In the genomic region with DNA sequence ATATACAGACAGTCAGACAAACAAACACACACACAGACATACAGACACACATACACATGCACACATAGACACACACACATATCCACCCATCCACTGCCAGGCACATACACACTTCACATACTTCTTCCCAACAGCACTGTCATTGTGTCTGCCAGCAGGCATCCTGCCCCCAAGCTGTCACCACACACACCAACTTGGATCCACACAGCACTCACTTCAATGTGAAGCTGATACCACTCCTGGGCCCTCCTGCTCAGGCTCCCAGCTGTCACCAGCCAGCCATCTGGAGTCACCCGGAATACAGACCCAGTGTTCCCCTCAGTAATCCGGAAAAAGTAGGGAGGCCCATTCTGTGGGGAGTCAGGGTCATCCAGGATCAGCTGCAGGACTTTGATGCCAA, we compare ENCODE assay signal across 18 mouse cellular contexts.
A peak's percentile ranks its signal among the peaks of the same experiment; 100 is the strongest.
DNase-seq lines count a peak whose midpoint lies in the region; ATAC-seq and TF ChIP-seq lines count a peak whose summit lies in the region.
"Had no signal": no experiment of that assay in that cellular context is flagged by ENCODE, and none has a peak within 500 bp of the region (broad histone marks: within the 10 kb centered on the region; RNA-seq: fewer than 3 reads in every experiment).

No protein-coding gene starts in this region.

- no peak for TF ChIP-seq POLR2A in brain, embryonic 14.5 days (IDR thresholded peaks at IDR 0.05; ENCODE audit: borderline replicate concordance, extremely low read depth, insufficient read depth, insufficient read length, poor library complexity, severe bottlenecking)

- DNase-seq in forebrain, embryonic 14.5 days (ENCODE audit: low spot score): peak; percentile 59
- DNase-seq in forebrain, embryonic 11.5 days (ENCODE audit: low spot score): no peak
- peak; percentile 49 for DNase-seq in layer of hippocampus, adult 9-11 months
- DNase-seq in layer of hippocampus, postnatal 25 days (ENCODE audit: extremely low spot score in 1 of 2, low spot score in 1 of 2): no peak
- DNase-seq in brain, embryonic 14.5 days (ENCODE audit: low read depth): peak; percentile 77
- DNase-seq in forebrain, postnatal 0 days: peak; percentile 25
- no peak for DNase-seq in testis, postnatal 10 days (ENCODE audit: low spot score)
- DNase-seq: gastrocnemius, postnatal 10 days; kidney, adult 2 months; kidney, postnatal 25 days; lung, adult 2 months; lung, postnatal 4 days; midbrain, embryonic 14.5 days; thymus, adult 18-20 months had no signal

- ATAC-seq in forebrain, embryonic 14.5 days: peak; percentile 68; the same call in 1 of the 2 replicates
- no peak for ATAC-seq in forebrain, embryonic 11.5 days (replicated peaks; ENCODE audit: low FRiP score)
- peak; percentile 82 for ATAC-seq in forebrain, postnatal 0 days
- ATAC-seq: hindbrain, embryonic 16.5 days had no signal

- no peak overlapping the region for H3K9ac ChIP-seq in forebrain, embryonic 14.5 days (ENCODE audit: low read length)
- H3K9ac ChIP-seq in forebrain, embryonic 11.5 days (ENCODE audit: low read length): no peak overlapping the region
- no peak overlapping the region for H3K9ac ChIP-seq in forebrain, postnatal 0 days
- H3K9ac ChIP-seq: embryonic facial prominence, embryonic 13.5 days; limb, embryonic 15.5 days had no signal

- no peaks in the 10 kb centered on the region for H3K36me3 ChIP-seq in forebrain, embryonic 14.5 days (ENCODE audit: control insufficient read depth, insufficient read depth, low read length)
- no peaks in the 10 kb centered on the region for H3K36me3 ChIP-seq in forebrain, embryonic 11.5 days (ENCODE audit: control insufficient read depth, insufficient read depth, low read length)
- H3K36me3 ChIP-seq in forebrain, postnatal 0 days (ENCODE audit: insufficient read depth): no peaks in the 10 kb centered on the region
- H3K36me3 ChIP-seq: embryonic facial prominence, embryonic 13.5 days; G1E; limb, embryonic 15.5 days had no signal

- H3K27me3 ChIP-seq in forebrain, embryonic 14.5 days (replicated peaks; ENCODE audit: control insufficient read depth, insufficient read depth, low read length): no peaks in the 10 kb centered on the region
- no peaks in the 10 kb centered on the region for H3K27me3 ChIP-seq in forebrain, embryonic 11.5 days (ENCODE audit: control insufficient read depth, insufficient read depth, low read length)
- H3K27me3 ChIP-seq in forebrain, postnatal 0 days (ENCODE audit: insufficient read depth, low read length): no peaks in the 10 kb centered on the region
- H3K27me3 ChIP-seq: embryonic facial prominence, embryonic 13.5 days; limb, embryonic 15.5 days had no signal

- no peaks in the 10 kb centered on the region for H3K9me3 ChIP-seq in forebrain, embryonic 14.5 days (replicated peaks; ENCODE audit: control insufficient read depth, low read length)
- H3K9me3 ChIP-seq in forebrain, embryonic 11.5 days (ENCODE audit: control insufficient read depth, low read length): no peaks in the 10 kb centered on the region
- no peaks in the 10 kb centered on the region for H3K9me3 ChIP-seq in forebrain, postnatal 0 days (ENCODE audit: low read length)
- H3K9me3 ChIP-seq: embryonic facial prominence, embryonic 13.5 days; G1E; limb, embryonic 15.5 days had no signal

- no peak overlapping the region for H3K4me2 ChIP-seq in forebrain, embryonic 14.5 days (ENCODE audit: low read length)
- H3K4me2 ChIP-seq in forebrain, embryonic 11.5 days (ENCODE audit: low read depth, low read length, severe bottlenecking): no peak overlapping the region
- H3K4me2 ChIP-seq in forebrain, postnatal 0 days (ENCODE audit: low read depth): no peak overlapping the region
- H3K4me2 ChIP-seq: embryonic facial prominence, embryonic 13.5 days; limb, embryonic 15.5 days had no signal

- no peaks in the 10 kb centered on the region for H3K4me1 ChIP-seq in forebrain, embryonic 14.5 days (ENCODE audit: control insufficient read depth, insufficient read depth, low read length)
- H3K4me1 ChIP-seq in forebrain, embryonic 11.5 days (replicated peaks; ENCODE audit: control insufficient read depth, insufficient read depth, low read length): no peaks in the 10 kb centered on the region
- H3K4me1 ChIP-seq in forebrain, postnatal 0 days (ENCODE audit: insufficient read depth): no peaks in the 10 kb centered on the region
- H3K4me1 ChIP-seq: embryonic facial prominence, embryonic 13.5 days; limb, embryonic 15.5 days had no signal

- no peak overlapping the region for H3K27ac ChIP-seq in forebrain, embryonic 14.5 days (ENCODE audit: low read depth, low read length)
- H3K27ac ChIP-seq in forebrain, embryonic 11.5 days (ENCODE audit: low read depth, low read length): no peak overlapping the region
- H3K27ac ChIP-seq in forebrain, postnatal 0 days (ENCODE audit: low read depth, low read length): no peak overlapping the region
- H3K27ac ChIP-seq: embryonic facial prominence, embryonic 13.5 days; limb, embryonic 15.5 days had no signal

- TF ChIP-seq CTCF in brain, embryonic 14.5 days (IDR thresholded peaks at IDR 0.05; ENCODE audit: borderline replicate concordance, extremely low read depth, insufficient read depth, insufficient read length): no peak
- TF ChIP-seq CTCF in forebrain, postnatal 0 days (IDR thresholded peaks at IDR 0.05; ENCODE audit: low read depth): no peak

- WGBS in forebrain, embryonic 14.5 days: 52% methylated on average over 2 of the region's 2 CpGs
- 67% methylated on average over 2 of the region's 2 CpGs for WGBS in forebrain, embryonic 11.5 days
- 20% methylated on average over 2 of the region's 2 CpGs for WGBS in forebrain, postnatal 0 days

- H3K4me3 ChIP-seq in forebrain, embryonic 14.5 days (ENCODE audit: low read depth, low read length): no peak overlapping the region
- no peak overlapping the region for H3K4me3 ChIP-seq in forebrain, embryonic 11.5 days (ENCODE audit: low read depth, low read length)
- H3K4me3 ChIP-seq in forebrain, postnatal 0 days (ENCODE audit: low read depth, low read length): no peak overlapping the region
- H3K4me3 ChIP-seq: embryonic facial prominence, embryonic 13.5 days; limb, embryonic 15.5 days had no signal

Comparison
In these comparisons a context has a peak if more than half of its experiments do, and no peak if none do; other contexts are left out.
1. DNase-seq: peak in forebrain, embryonic 14.5 days (single experiment), layer of hippocampus, adult 9-11 months (single experiment), brain, embryonic 14.5 days (single experiment) and forebrain, postnatal 0 days (single experiment); none in forebrain, embryonic 11.5 days (single experiment), layer of hippocampus, postnatal 25 days (0 of 2) and testis, postnatal 10 days (single experiment).